Mouse (Mus musculus) brain, embryonic 14.5 days (tissue): Measurements from ENCODE around the gene Kdm5a.

Experiments
- CTCF ChIP-seq: fragments of 200-500 bp; IDR thresholded peaks from 2 replicates; pipeline ENCODE4 v1.5.1; 2012; ENCODE audit warnings: inconsistent platforms, mild to moderate bottlenecking, moderate library complexity, borderline replicate concordance; ENCODE audit not compliant: insufficient read depth, insufficient read length; ENCODE audit errors: extremely low read depth
- POLR2A ChIP-seq: fragments of 200-500 bp; IDR thresholded peaks from 2 replicates; pipeline ENCODE4 v1.6.1; 2012; ENCODE audit warnings: mild to moderate bottlenecking, inconsistent platforms, borderline replicate concordance; ENCODE audit not compliant: poor library complexity, insufficient read depth, insufficient read length, severe bottlenecking; ENCODE audit errors: extremely low read depth

DNA sequence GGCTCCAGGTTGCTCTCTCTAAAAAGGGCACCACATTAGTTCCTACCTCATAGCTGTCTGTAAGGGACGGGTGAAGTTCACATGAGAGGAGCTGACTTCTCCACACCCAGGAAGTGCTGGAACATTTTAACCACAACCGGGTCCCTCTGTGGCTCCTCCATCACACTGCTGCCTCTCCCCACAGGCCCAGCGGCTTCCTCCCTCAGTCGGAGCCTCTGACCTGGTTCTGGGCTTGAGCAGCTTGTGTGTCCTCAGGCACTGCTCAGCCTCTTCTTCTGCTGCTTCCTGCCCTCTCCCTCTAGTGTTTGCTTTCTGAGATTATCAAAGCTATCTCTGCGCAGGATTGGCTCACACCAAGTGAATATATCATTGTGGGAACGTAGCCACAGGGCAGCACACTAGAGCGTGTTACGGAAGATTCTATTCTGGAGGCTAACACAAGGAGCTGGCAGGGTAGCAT, 122.2 kb downstream of the Kdm5a start:
- no peak for TF ChIP-seq CTCF
- no peak for TF ChIP-seq POLR2A
